Mouse (Mus musculus): ENCODE results near the gene Gse1. TPM values are rescaled to one million over a fixed set of nuclear protein-coding genes. Genes with fewer than 3 reads are reported as not detected.

Gene Gse1
- polyA plus RNA-seq, 1 experiment, result 17.1 TPM

GRCm38 (mm10) chr8:120471166-120471565 is 242.9 kb downstream of the Gse1 start:
- peaks cover 38% of the 10 kb centered on the region for H3K27me3 ChIP-seq (ENCODE audit: control insufficient read depth)
- no peaks in the 10 kb centered on the region for H3K9me3 ChIP-seq (ENCODE audit: control insufficient read depth, low read length)
- peaks cover 69% of the 10 kb centered on the region for H3K4me1 ChIP-seq (ENCODE audit: control insufficient read depth)
- TF ChIP-seq GATA1 (IDR thresholded peaks at IDR 0.05; ENCODE audit: low read length) (no peak), TAL1 (IDR thresholded peaks at IDR 0.05; ENCODE audit: low read length) (no peak)
- H3K4me3 ChIP-seq (replicated peaks), result no peak overlapping the region
- H3K36me3 ChIP-seq (ENCODE audit: control insufficient read depth), result no peaks in the 10 kb centered on the region; the same call in 1 of the 2 replicates

GRCm38 (mm10) chr8:120471752-120472151 is 243.5 kb downstream of the Gse1 start:
- TF ChIP-seq TAL1 (IDR thresholded peaks at IDR 0.05; ENCODE audit: low read length), result no peak
- no peak for TF ChIP-seq GATA1 (IDR thresholded peaks at IDR 0.05; ENCODE audit: low read length)
- Histone ChIP-seq H3K27me3 (ENCODE audit: control insufficient read depth) (peaks cover 32% of the 10 kb centered on the region), H3K4me1 (ENCODE audit: control insufficient read depth) (peaks cover 72% of the 10 kb centered on the region), H3K9me3 (ENCODE audit: control insufficient read depth, low read length) (no peaks in the 10 kb centered on the region), H3K36me3 (ENCODE audit: control insufficient read depth) (peaks cover 3% of the 10 kb centered on the region; the same call in 1 of the 2 replicates), H3K4me3 (replicated peaks) (no peak overlapping the region)

GRCm38 (mm10) chr8:120472230-120472629 is 244.0 kb downstream of the Gse1 start:
- TF ChIP-seq TAL1 (IDR thresholded peaks at IDR 0.05; ENCODE audit: low read length) (no peak), GATA1 (IDR thresholded peaks at IDR 0.05; ENCODE audit: low read length) (no peak)
- Histone ChIP-seq H3K27me3 (ENCODE audit: control insufficient read depth) (peaks cover 27% of the 10 kb centered on the region), H3K4me3 (replicated peaks) (no peak overlapping the region), H3K36me3 (ENCODE audit: control insufficient read depth) (peaks cover 5% of the 10 kb centered on the region; the same call in 1 of the 2 replicates), H3K4me1 (ENCODE audit: control insufficient read depth) (peaks cover 75% of the 10 kb centered on the region), H3K9me3 (ENCODE audit: control insufficient read depth, low read length) (no peaks in the 10 kb centered on the region)

- no peak overlapping the region for H3K4me3 ChIP-seq (replicated peaks)
- no peaks in the 10 kb centered on the region for H3K9me3 ChIP-seq (ENCODE audit: control insufficient read depth, low read length)
- peaks cover 14% of the 10 kb centered on the region for H3K27me3 ChIP-seq (ENCODE audit: control insufficient read depth)
- H3K4me1 ChIP-seq (ENCODE audit: control insufficient read depth), result peaks cover 90% of the 10 kb centered on the region
- TF ChIP-seq GATA1 (IDR thresholded peaks at IDR 0.05; ENCODE audit: low read length), result no peak
- TF ChIP-seq TAL1 (IDR thresholded peaks at IDR 0.05; ENCODE audit: low read length), result no peak
- H3K36me3 ChIP-seq (ENCODE audit: control insufficient read depth), result peaks cover 7% of the 10 kb centered on the region
Measured at GRCm38 (mm10) chr8:120473729-120474364, 245.6 kb downstream of the Gse1 start.

- Histone ChIP-seq H3K36me3 (ENCODE audit: control insufficient read depth) (peaks cover 11% of the 10 kb centered on the region), H3K9me3 (ENCODE audit: control insufficient read depth, low read length) (no peaks in the 10 kb centered on the region), H3K27me3 (ENCODE audit: control insufficient read depth) (peaks cover 10% of the 10 kb centered on the region), H3K4me3 (replicated peaks) (no peak overlapping the region), H3K4me1 (ENCODE audit: control insufficient read depth) (peaks cover 97% of the 10 kb centered on the region)
- TF ChIP-seq GATA1 (IDR thresholded peaks at IDR 0.05; ENCODE audit: low read length) (no peak), TAL1 (IDR thresholded peaks at IDR 0.05; ENCODE audit: low read length) (no peak)
Measured at GRCm38 (mm10) chr8:120474496-120475235, 246.4 kb downstream of the Gse1 start.

- Histone ChIP-seq H3K27me3 (ENCODE audit: control insufficient read depth) (0 out of 2 replicates have a peak, but pooled peaks cover 2% of the 10 kb centered on the region), H3K4me1 (ENCODE audit: control insufficient read depth) (peaks cover 98% of the 10 kb centered on the region), H3K36me3 (ENCODE audit: control insufficient read depth) (peaks cover 11% of the 10 kb centered on the region), H3K4me3 (replicated peaks) (peak overlapping the region; percentile 51), H3K9me3 (ENCODE audit: control insufficient read depth, low read length) (no peaks in the 10 kb centered on the region)
- TF ChIP-seq GATA1 (IDR thresholded peaks at IDR 0.05; ENCODE audit: low read length) (peak; percentile 97), TAL1 (IDR thresholded peaks at IDR 0.05; ENCODE audit: low read length) (peak; percentile 87)
Measured at GRCm38 (mm10) chr8:120475462-120476201, 247.4 kb downstream of the Gse1 start.

GRCm38 (mm10) chr8:120476711-120477575 is 248.7 kb downstream of the Gse1 start:
- H3K9me3 ChIP-seq (ENCODE audit: control insufficient read depth, low read length), result no peaks in the 10 kb centered on the region
- TF ChIP-seq TAL1 (IDR thresholded peaks at IDR 0.05; ENCODE audit: low read length) (no peak), GATA1 (IDR thresholded peaks at IDR 0.05; ENCODE audit: low read length) (no peak)
- no peak overlapping the region for H3K4me3 ChIP-seq (replicated peaks)
- H3K4me1 ChIP-seq (ENCODE audit: control insufficient read depth), result peaks cover 98% of the 10 kb centered on the region
- peaks cover 11% of the 10 kb centered on the region for H3K36me3 ChIP-seq (ENCODE audit: control insufficient read depth)
- 0 out of 2 replicates have a peak, but pooled peaks cover 2% of the 10 kb centered on the region for H3K27me3 ChIP-seq (ENCODE audit: control insufficient read depth)

GRCm38 (mm10) chr8:120478754-120479153 is 250.5 kb downstream of the Gse1 start:
- TF ChIP-seq GATA1 (IDR thresholded peaks at IDR 0.05; ENCODE audit: low read length), result no peak
- TF ChIP-seq TAL1 (IDR thresholded peaks at IDR 0.05; ENCODE audit: low read length), result no peak
- Histone ChIP-seq H3K9me3 (ENCODE audit: control insufficient read depth, low read length) (no peaks in the 10 kb centered on the region), H3K4me3 (replicated peaks) (no peak overlapping the region), H3K4me1 (ENCODE audit: control insufficient read depth) (peaks cover 99% of the 10 kb centered on the region), H3K36me3 (ENCODE audit: control insufficient read depth) (peaks cover 11% of the 10 kb centered on the region), H3K27me3 (ENCODE audit: control insufficient read depth) (no peaks in the 10 kb centered on the region)
